Mouse (Mus musculus): ENCODE measurements around the gene Plekhf1. TPM values are rescaled to one million over a fixed set of nuclear protein-coding genes. Genes with fewer than 3 reads are reported as not detected.

The Plekhf1 gene
- polyA plus RNA-seq, 1 experiment from 2014 or later, result 2.2 TPM

DNA sequence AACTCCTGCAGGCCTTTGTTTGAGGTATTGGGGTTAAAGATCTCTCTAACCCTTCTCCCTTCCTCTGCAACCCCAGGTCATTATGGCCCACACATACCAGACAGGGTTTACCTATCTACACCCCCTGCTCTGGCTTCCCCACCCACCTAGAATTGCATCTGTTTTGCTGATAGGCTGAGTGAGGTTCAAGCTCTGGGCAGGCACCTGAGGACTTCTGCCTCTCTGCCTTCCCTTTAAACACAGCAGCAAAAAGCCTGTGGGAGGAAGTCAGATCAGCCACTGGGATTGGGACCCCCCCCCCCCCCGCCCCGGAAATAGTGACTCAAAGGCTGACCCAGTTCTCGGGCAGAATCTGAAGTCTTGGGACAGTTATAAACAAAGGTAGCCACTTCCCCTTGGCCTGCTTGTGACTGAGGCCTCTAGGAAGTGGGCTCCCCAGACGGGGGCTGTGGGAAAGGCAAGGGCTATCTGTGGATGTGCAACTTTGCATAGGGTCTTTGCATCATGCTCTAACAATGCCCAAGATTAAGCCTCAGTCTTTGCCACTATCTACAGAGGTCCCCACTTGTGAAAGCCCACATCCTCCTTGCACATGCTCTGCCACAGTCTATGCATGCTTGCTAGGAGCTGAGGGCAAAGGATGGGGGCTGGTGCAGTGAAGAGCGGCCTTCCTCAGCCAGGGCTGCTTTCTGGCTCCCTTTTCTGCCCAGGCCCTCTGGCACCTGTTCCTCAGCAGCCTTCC is 13.2 kb downstream of the Plekhf1 start:
- no peak for ATAC-seq (replicated peaks; ENCODE audit: low FRiP score, low TSS enrichment, low read depth)
- Histone ChIP-seq H3K9me3 (ENCODE audit: control insufficient read depth, low read length) (no peaks in the 10 kb centered on the region), H3K9ac (ENCODE audit: low read length) (no peak overlapping the region), H3K4me3 (ENCODE audit: low read depth, low read length) (no peak overlapping the region), H3K36me3 (ENCODE audit: control insufficient read depth, insufficient read depth, low read length) (no peaks in the 10 kb centered on the region), H3K27ac (ENCODE audit: low read depth) (no peak overlapping the region), H3K27me3 (replicated peaks; ENCODE audit: control insufficient read depth, insufficient read depth, low read length) (no peaks in the 10 kb centered on the region), H3K4me1 (replicated peaks; ENCODE audit: control insufficient read depth, insufficient read depth, low read length) (no peaks in the 10 kb centered on the region; the same call in 1 of the 2 replicates), H3K4me2 (ENCODE audit: low read length) (no peak overlapping the region)
- DNase-seq (ENCODE audit: low spot score), result no peak
- 83% methylated on average over 5 of the region's 5 CpGs for WGBS

GRCm38 (mm10) chr7:38212651-38213062 is 15.2 kb downstream of the Plekhf1 start:
- Histone ChIP-seq H3K9me3 (ENCODE audit: control insufficient read depth, low read length) (no peaks in the 10 kb centered on the region), H3K27ac (ENCODE audit: low read depth) (no peak overlapping the region), H3K9ac (ENCODE audit: low read length) (no peak overlapping the region), H3K36me3 (ENCODE audit: control insufficient read depth, insufficient read depth, low read length) (no peaks in the 10 kb centered on the region), H3K4me1 (replicated peaks; ENCODE audit: control insufficient read depth, insufficient read depth, low read length) (no peaks in the 10 kb centered on the region; the same call in 1 of the 2 replicates), H3K4me3 (ENCODE audit: low read depth, low read length) (no peak overlapping the region), H3K27me3 (replicated peaks; ENCODE audit: control insufficient read depth, insufficient read depth, low read length) (no peaks in the 10 kb centered on the region), H3K4me2 (ENCODE audit: low read length) (no peak overlapping the region)
- 13% methylated on average over 3 of the region's 3 CpGs for WGBS
- ATAC-seq (replicated peaks; ENCODE audit: low FRiP score, low TSS enrichment, low read depth), result 0 out of 2 replicates have a peak, but pooled peaks have one; percentile 25
- no peak for DNase-seq (ENCODE audit: low spot score)

GRCm38 (mm10) chr7:38209478-38210152 is 18.2 kb downstream of the Plekhf1 start:
- WGBS, result 71% methylated on average over 11 of the region's 11 CpGs
- Histone ChIP-seq H3K4me2 (ENCODE audit: low read length) (no peak overlapping the region), H3K27me3 (replicated peaks; ENCODE audit: control insufficient read depth, insufficient read depth, low read length) (no peaks in the 10 kb centered on the region), H3K36me3 (ENCODE audit: control insufficient read depth, insufficient read depth, low read length) (no peaks in the 10 kb centered on the region), H3K9me3 (ENCODE audit: control insufficient read depth, low read length) (no peaks in the 10 kb centered on the region), H3K27ac (ENCODE audit: low read depth) (peak overlapping the region; percentile 45; the same call in 1 of the 2 replicates), H3K4me3 (ENCODE audit: low read depth, low read length) (no peak overlapping the region), H3K9ac (ENCODE audit: low read length) (no peak overlapping the region), H3K4me1 (replicated peaks; ENCODE audit: control insufficient read depth, insufficient read depth, low read length) (no peaks in the 10 kb centered on the region; the same call in 1 of the 2 replicates)
- ATAC-seq (replicated peaks; ENCODE audit: low FRiP score, low TSS enrichment, low read depth), result no peak
- DNase-seq (ENCODE audit: low spot score), result no peak

GRCm38 (mm10) chr7:38208969-38209368 is 18.8 kb downstream of the Plekhf1 start:
- no peak overlapping the region for H3K4me2 ChIP-seq (ENCODE audit: low read length)
- no peaks in the 10 kb centered on the region for H3K27me3 ChIP-seq (replicated peaks; ENCODE audit: control insufficient read depth, insufficient read depth, low read length)
- WGBS, result 73% methylated on average over 3 of the region's 3 CpGs
- H3K9me3 ChIP-seq (ENCODE audit: control insufficient read depth, low read length), result no peaks in the 10 kb centered on the region
- no peaks in the 10 kb centered on the region; the same call in 1 of the 2 replicates for H3K4me1 ChIP-seq (replicated peaks; ENCODE audit: control insufficient read depth, insufficient read depth, low read length)
- DNase-seq (ENCODE audit: low spot score) (no peak), ATAC-seq (replicated peaks; ENCODE audit: low FRiP score, low TSS enrichment, low read depth) (no peak)
- H3K36me3 ChIP-seq (ENCODE audit: control insufficient read depth, insufficient read depth, low read length), result no peaks in the 10 kb centered on the region
- H3K9ac ChIP-seq (ENCODE audit: low read length), result no peak overlapping the region
- H3K27ac ChIP-seq (ENCODE audit: low read depth), result peak overlapping the region; percentile 45; the same call in 1 of the 2 replicates
- no peak overlapping the region for H3K4me3 ChIP-seq (ENCODE audit: low read depth, low read length)

DNA sequence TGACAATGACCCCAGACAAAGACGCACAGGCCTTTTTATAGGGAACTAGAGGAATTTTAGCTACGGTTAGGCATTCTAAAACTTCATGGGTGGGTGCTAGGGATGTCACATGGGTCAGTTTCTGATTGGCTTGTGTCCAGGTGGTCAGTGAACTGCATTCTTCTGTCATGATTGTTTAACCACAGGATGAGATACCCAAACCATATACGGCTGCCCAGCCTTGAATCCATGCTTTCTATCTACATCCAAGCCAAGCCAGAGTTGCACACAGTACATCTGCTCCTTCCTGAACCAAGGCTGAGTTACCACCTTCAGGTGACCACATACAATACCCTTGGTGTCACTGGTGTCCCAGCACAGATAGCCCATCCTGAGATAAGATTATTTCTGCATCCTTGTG is 21.3 kb downstream of the Plekhf1 start:
- H3K9ac ChIP-seq (ENCODE audit: low read length), result no peak overlapping the region
- DNase-seq (ENCODE audit: low spot score) (no peak), ATAC-seq (replicated peaks; ENCODE audit: low FRiP score, low TSS enrichment, low read depth) (no peak)
- H3K4me2 ChIP-seq (ENCODE audit: low read length), result no peak overlapping the region
- no peak overlapping the region for H3K27ac ChIP-seq (ENCODE audit: low read depth)
- WGBS, result 65% methylated on average over 3 of the region's 3 CpGs
- H3K36me3 ChIP-seq (ENCODE audit: control insufficient read depth, insufficient read depth, low read length), result no peaks in the 10 kb centered on the region
- H3K9me3 ChIP-seq (ENCODE audit: control insufficient read depth, low read length), result no peaks in the 10 kb centered on the region
- H3K27me3 ChIP-seq (replicated peaks; ENCODE audit: control insufficient read depth, insufficient read depth, low read length), result no peaks in the 10 kb centered on the region
- no peaks in the 10 kb centered on the region for H3K4me1 ChIP-seq (replicated peaks; ENCODE audit: control insufficient read depth, insufficient read depth, low read length)
- H3K4me3 ChIP-seq (ENCODE audit: low read depth, low read length), result no peak overlapping the region

DNA sequence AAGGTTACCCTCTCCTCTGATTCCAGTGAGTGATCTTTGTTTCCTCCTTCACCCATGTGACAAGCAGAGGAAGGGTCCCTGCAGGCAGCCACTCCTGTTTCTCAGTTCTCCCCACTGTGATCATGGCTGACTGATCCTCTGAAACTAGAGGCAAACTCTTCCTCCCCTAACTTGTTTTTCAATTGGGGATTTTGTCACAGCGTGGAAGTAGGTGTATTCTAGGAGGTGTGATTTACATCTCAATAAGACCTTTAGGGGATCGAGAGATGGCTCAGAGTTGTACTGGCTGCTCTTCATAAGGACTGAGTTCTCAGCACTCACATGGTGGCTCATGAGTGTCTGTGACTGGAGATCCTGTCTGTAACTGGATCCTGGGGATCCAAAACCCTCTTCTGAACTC is 22.0 kb downstream of the Plekhf1 start:
- Histone ChIP-seq H3K4me1 (replicated peaks; ENCODE audit: control insufficient read depth, insufficient read depth, low read length) (no peaks in the 10 kb centered on the region), H3K9me3 (ENCODE audit: control insufficient read depth, low read length) (no peaks in the 10 kb centered on the region), H3K27me3 (replicated peaks; ENCODE audit: control insufficient read depth, insufficient read depth, low read length) (no peaks in the 10 kb centered on the region), H3K4me3 (ENCODE audit: low read depth, low read length) (no peak overlapping the region), H3K9ac (ENCODE audit: low read length) (no peak overlapping the region), H3K27ac (ENCODE audit: low read depth) (no peak overlapping the region), H3K4me2 (ENCODE audit: low read length) (no peak overlapping the region), H3K36me3 (ENCODE audit: control insufficient read depth, insufficient read depth, low read length) (no peaks in the 10 kb centered on the region)
- no peak for DNase-seq (ENCODE audit: low spot score)
- 55% methylated on average over 2 of the region's 2 CpGs for WGBS
- ATAC-seq (replicated peaks; ENCODE audit: low FRiP score, low TSS enrichment, low read depth), result no peak

DNA sequence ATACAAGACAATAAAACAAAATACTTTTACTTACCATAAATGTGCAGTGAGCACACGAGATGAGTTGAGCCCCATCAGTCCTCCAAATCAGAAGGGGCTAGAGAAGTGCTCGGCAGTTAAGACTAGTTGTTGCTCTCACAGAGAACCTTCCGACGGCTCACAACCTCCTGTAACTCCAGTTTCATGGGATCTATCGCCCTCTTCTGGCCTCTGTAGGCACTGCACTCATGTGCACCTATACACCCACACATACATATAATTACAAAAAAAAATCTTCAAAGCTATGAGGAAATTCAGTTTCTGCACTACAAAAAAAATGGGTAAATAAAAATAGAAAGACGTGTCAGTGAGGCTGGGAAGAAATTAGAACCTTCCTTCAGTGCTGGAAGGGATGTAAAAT is 23.5 kb downstream of the Plekhf1 start:
- Histone ChIP-seq H3K27ac (ENCODE audit: low read depth) (no peak overlapping the region), H3K9ac (ENCODE audit: low read length) (no peak overlapping the region), H3K4me1 (replicated peaks; ENCODE audit: control insufficient read depth, insufficient read depth, low read length) (no peaks in the 10 kb centered on the region), H3K9me3 (ENCODE audit: control insufficient read depth, low read length) (no peaks in the 10 kb centered on the region), H3K27me3 (replicated peaks; ENCODE audit: control insufficient read depth, insufficient read depth, low read length) (no peaks in the 10 kb centered on the region), H3K4me3 (ENCODE audit: low read depth, low read length) (no peak overlapping the region), H3K4me2 (ENCODE audit: low read length) (no peak overlapping the region), H3K36me3 (ENCODE audit: control insufficient read depth, insufficient read depth, low read length) (no peaks in the 10 kb centered on the region)
- 88% methylated on average over 6 of the region's 6 CpGs for WGBS
- DNase-seq (ENCODE audit: low spot score), result no peak
- ATAC-seq (replicated peaks; ENCODE audit: low FRiP score, low TSS enrichment, low read depth), result no peak

DNA sequence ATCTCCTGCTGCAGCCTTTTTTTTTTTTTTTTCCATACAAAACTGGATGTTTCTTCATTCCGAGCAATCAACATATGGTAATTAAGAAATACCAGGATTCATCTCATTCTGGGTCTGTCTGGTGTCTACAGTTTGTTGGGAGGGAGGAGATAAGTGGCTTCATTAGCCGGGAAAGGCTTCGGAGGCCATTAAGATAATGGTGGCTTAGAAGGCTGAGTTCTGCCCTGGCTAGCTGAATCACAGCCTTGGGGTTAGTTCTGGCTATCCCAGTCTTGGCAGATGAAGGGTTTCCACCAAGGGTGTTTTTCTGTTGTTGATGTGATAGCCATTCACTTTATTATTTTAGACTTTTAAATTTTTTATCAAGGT is 26.5 kb downstream of the Plekhf1 start:
- WGBS, result 34% methylated on average over 3 of the region's 3 CpGs

More for the DNA sequence above, 26.5 kb downstream of the Plekhf1 start:
- H3K4me1 ChIP-seq (replicated peaks; ENCODE audit: control insufficient read depth, insufficient read depth, low read length), result no peaks in the 10 kb centered on the region
- no peaks in the 10 kb centered on the region for H3K9me3 ChIP-seq (ENCODE audit: control insufficient read depth, low read length)
- ATAC-seq (replicated peaks; ENCODE audit: low FRiP score, low TSS enrichment, low read depth) (no peak), DNase-seq (ENCODE audit: low spot score) (no peak)
- H3K4me2 ChIP-seq (ENCODE audit: low read length), result no peak overlapping the region
- H3K27me3 ChIP-seq (replicated peaks; ENCODE audit: control insufficient read depth, insufficient read depth, low read length), result no peaks in the 10 kb centered on the region
- H3K36me3 ChIP-seq (ENCODE audit: control insufficient read depth, insufficient read depth, low read length), result no peaks in the 10 kb centered on the region
- H3K9ac ChIP-seq (ENCODE audit: low read length), result no peak overlapping the region
- H3K27ac ChIP-seq (ENCODE audit: low read depth), result no peak overlapping the region
- H3K4me3 ChIP-seq (ENCODE audit: low read depth, low read length), result no peak overlapping the region
